Mouse (Mus musculus) kidney, postnatal 10 days (tissue): ENCODE results near the gene Relch.
"Not testable (repeated sequence)": the region's sequence is repeated elsewhere in the genome, so short reads cannot be mapped to it uniquely, and the experiment has no call there.

Experiments
- DNase-seq: peaks from one replicate; pipeline ENCODE4 v3.0.0; 2021; ENCODE audit warnings: mixed read lengths

The Relch gene

DNA sequence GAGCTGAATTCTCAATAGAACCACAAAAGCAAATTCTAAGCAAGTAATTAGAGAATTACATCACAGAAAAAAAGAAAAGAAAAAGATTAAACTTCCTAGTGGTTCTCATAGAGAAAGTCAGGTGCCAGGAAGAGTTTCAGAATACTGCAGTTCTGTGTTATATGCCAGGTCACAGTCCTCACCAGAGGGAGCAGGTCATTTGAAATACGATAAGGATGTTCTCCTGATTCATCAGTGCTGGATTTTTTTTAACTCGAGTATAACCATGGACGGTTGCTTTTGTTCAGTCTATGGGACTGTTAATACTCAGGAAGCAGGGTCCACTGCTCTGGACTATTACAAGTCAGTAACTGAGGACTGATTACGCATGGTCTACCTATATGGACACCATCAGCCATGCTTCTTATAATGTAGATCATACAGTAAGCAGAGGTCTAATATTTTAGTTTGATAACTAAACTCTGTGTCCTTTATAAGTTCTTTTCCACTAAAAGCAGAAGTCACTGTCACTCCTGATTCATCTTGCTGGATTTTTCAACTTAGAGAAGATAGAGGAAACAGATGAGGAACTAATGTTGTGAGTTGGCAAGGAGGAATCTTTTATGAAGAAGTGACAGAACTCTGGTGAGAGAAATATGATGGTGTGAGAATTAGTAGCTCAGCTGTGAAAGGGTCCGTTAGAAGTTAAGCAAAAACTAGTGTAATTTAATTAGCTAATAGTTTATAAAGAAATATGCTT is 83.4 kb downstream of the Relch start:
- DNase-seq, result no peak

DNA sequence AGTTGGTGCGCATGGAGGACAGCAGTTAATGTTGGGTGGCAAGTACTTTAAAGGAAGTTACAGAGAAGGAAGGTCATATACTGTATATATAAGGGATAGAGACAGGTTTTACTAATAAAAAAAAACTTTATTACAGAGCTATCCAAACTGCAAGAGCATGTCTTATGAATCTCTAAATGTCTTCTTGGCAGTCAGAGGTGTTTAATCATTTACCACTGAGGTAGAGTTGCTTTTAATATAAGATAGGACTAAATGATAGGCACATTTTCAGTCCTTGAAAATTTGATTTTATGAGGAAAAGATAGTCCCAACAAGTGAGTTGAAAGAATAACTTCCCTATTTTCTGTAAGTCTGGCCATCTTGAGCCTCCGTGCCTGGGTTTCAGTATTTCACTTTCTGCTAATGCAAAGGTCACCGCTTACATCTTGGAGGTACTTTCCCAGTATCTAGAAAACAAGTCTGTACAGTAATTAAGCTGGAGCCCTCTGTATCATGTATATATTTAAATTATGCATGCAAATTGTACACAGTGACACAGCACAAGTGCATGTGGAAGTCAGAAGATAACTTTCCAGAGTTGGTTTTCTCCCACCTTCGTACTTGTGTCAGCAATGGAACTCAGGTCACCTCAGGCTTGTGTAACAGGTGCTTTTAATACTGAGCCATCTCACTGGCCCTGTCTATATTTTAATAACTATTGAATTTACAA is 84.6 kb downstream of the Relch start:
- DNase-seq, result no peak

DNA sequence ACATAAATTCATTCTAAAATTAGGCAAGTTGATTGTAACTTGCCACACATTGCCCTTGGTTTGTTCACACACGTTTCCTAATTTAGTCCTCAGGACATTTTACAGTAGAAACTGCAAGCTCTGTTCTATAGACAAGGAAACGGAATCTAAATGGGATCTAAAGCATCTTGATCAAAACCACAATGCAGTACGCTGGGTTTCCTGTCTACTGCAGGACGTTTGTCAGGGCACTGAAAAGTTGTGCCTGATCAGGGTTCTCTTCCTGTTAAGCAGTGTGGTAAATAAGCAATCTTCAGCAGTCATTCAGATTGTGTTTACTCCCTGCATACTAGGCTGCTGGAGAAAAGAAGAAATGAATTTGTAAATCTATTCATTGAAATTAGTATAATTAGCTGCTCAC is 88.5 kb downstream of the Relch start:
- no peak for DNase-seq

DNA sequence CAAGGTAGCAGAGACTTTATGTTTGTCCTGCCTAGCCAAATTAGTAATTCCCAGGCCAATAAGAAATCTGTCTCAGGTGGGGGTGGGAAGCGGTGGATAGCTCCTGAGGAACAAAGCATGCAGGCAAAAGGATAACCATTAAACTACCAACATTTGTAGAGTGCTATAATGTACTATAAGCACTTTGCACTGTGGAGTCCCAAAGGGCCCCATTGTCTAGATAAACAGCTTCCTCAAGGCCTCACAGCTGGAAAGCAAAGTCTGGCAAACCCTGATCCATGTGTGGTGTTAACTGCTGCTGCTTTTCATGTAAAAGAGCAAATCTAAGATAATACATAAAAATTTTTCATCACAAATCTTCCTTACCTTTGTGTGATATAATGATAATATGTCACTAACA is 89.3 kb downstream of the Relch start:
- DNase-seq, result no peak

DNA sequence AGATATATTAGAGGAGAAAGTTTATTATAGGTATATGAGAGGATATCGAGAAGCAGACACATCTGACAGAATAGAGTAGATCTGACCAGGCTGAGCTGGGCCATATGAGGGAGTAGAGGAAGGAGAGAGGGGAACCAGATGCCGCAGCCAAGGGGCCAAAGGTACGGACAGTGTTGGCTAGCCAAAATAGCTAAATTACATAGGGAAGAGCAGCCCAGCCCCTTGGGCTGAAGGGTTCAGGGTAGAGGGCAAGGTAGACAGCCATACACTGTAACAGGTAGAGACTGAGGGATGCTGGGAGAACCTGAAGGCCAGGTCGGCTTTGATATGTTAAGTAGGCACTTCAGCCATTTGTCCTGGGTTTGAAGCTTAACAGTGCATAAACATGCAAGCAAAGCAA is 95.1 kb downstream of the Relch start:
- DNase-seq, result no peak

DNA sequence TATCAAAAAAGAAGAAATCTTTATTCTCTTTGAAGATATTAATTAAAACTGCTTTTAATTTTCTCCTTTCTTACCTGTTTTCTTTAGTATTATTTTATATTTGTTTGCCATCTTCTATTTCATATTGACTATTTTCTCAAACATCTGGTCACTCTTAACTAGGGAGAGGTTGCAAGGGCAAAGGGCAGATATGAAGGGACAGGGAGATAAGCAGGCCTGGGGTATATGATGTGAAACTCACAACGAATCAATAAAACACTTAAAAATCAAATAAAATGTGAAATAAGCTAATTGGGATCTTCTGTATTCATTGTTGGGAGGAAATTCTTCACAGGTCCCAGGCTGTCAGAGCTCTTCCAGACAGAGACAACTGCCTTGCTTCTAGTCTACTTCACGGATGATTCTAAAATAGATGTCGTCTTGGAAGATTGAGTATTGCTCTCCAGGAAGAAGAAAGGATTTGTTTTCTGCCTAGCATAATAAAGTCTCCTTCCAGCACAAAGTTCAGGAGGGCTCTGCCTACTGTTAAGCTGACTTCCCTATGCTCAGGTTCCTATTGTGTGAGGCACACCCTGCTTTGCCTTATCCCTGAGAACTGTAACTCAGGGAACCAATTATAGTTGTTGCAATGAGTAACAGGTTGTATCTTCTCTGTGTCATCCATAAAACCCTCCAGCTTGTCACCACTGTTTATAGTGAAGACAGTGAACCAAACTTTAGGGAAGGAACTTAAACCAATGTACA is 95.9 kb downstream of the Relch start:
- no peak for DNase-seq

DNA sequence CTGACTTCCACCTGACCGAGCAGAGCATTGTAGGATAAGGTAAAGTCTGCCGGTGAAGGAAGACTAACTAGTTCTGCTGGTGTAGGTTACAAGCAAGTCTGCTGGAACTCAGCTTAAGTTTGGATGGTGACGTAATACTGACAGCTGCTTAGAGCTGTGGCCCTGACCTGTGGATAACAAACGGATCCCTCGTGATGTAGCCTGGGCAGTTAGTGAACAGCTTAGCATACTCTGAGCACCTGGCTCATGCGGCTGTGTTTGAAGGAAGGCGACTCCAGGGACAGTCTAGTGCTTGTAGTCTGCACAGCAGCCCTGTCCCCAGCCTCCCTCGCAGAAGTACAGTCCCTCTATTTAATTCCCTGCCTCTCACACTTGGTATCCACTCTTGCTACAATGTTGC is 101.9 kb downstream of the Relch start:
- no peak for DNase-seq

DNA sequence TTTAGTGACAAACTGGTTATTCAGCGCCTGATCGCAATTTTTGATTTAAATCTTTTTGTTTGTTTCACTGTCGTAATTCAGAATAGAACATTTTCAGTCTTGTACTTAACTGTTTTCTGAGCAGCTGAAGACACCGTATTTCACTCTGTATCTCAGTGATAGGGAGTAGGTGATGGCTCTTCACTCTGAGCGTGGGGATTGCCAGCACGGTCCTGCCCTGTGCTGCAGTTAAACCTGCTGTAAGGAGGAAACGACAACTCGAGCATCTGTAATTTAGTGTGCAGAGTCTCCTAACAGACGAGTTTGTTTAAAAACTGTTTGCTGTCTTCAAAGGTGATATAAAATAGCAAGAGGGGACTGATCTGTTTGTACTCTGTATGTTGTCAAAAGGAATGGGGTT is 102.4 kb downstream of the Relch start:
- not testable (repeated sequence) for DNase-seq

DNA sequence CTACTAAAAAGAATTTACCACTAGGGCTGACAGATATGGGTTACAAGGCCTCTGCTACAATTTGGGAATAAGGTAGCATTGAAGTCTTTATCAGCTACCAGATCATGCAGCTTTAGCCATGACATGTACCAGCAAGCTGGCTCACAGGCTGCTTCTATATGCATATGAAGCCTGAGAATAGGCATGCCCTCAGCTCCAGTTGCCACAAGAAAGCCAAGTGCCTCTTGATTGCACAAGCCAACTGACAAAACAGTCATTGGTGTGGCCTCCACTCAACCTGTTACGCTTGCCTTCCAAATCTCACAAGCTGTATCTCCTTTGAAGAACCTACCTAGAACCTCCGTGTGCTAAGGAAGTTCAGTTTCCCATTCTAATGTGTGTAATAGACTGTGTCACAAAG is 104.7 kb downstream of the Relch start:
- DNase-seq, result no peak

DNA sequence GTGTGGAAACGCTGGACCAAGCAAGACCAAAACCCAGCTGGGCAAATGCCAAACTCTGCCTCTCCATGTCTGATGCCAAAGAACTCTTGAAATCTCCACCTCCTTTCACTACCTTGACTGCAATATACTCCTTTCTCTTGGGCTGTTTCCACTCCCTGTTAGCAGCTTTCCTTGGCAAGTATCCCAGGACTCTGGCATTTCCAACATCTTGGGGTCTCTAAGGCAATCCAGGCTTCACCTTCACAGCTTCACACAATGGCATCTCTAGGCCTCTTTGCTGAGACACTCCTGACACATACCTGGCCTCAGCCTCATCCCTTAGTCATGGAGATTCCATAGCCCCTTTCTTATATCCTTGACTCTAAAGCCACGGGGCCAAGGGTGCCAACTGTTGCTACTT is 107.0 kb downstream of the Relch start:
- DNase-seq, result no peak

DNA sequence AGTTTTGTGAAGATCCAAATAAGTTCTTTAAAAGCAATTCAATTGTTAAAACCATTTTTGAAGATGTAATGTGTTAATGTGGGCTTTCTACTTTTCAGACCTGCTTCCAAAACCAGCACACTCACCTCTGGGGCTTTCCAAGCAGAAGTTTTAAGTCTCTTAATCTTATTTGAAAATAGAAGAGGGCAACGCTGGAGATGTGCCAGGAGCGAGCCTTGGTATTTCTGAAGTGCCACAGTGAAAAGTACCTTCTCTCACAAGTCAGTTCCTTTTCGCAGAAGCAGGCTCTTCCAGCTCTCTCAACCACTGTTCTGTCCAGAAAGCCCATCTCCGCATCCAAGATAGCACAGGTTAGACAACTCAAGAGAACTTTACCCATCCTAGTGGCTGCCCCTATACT is 112.8 kb downstream of the Relch start:
- no peak for DNase-seq

DNA sequence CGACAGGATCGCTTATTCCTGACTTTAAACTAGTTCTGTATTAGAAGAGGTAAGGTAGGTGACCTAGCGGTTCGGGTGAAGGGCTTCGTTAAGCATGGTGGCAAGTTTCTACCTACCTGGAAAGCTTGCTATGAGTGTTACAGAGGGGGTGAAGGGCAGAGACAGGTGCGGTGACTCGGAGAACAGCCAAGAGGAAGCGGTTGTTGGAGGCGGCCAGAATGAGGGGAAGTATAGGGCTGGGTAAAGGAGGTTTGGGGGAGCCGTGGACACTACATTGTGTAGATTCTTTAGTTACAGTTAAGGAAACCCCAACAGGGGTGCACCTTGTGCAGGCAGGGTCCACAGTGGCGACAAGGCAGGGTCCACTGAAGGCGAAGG is 116.4 kb downstream of the Relch start:
- DNase-seq, result no peak

DNA sequence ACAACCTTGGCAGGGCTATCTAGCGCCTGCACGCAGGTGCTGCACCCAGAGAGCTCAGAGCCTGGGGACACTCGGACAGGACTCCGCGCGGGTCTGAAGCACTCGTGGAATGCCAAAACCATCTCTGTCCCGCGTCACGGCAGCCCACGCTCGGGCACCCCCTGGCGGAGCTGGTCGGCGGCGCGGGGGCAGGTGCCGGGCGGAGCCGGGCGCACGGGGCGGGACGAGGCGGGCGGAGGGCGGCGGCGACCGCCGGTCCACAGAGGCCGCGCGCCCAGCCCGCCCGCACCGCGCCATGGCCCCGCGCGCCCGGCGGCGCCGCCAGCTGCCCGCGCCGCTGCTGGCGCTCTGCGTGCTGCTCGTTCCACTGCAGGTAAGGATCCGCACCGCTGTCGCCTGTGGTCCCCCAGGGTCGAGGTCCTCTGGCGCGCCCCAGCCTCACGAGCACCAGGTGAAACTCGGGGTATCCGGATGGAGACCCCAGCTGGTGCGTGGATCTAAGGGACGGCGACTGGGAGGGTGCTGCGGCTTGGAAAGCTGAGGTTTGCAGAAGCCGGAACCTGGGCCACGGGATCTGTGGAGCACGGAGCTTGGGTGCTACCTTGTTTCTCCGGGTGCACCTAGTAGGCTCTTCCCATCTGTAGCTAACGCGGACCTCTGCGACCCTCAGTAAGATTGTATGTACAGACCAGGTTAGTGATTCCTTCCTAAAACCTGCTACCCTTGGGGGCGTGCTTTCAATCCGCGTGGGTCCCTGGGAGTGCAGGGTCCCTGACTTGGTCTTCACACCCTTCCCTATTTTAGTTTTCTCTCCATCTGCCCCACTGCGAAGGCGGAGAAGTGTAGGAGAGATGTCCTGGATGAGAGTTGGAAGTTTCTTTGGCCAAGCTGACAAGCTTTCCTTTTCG is 117.0 kb downstream of the Relch start, which contains the start of gene Tnfrsf11a:
TSS of gene Tnfrsf11a (plus strand) at position 262 of the 908 bp plus-strand sequence.
- peak; percentile 82 for DNase-seq

DNA sequence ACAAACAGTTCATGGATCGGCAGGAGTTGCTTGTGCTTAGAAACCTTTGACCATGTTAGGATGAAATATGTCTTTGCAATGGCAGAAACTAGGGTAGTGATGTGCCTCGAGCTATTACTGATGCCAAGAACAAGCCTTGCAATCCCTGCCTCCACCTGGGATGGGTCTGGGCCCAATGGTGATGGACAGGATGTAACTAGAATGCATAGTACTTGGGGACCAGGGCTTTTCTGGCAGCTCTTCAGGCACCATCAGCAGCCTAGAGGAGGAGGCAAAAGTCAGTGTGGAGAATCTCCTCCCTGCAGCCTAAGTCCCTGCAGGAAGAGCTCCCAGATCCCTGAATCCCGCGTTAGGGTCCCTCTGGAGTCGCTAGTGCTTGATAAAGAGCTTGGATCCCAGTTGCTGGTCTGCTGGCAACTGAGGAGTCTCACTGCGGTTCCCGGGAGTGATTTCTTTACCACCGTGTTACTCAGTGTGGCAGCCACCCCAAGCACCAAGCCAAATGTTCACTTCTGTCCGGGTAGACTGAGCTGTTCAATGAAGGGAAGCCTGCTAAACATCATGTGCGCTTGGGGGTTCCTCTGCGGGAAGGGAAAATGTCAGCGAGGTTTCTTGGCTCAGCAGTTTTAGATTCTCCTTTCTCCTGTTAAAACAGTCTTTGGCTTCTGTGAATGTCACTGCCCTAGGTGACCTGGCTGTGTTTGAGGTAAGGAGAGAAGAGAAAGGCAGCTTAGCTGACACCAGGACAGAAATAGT is 117.9 kb downstream of the Relch start:
- DNase-seq, result peak; percentile 28

DNA sequence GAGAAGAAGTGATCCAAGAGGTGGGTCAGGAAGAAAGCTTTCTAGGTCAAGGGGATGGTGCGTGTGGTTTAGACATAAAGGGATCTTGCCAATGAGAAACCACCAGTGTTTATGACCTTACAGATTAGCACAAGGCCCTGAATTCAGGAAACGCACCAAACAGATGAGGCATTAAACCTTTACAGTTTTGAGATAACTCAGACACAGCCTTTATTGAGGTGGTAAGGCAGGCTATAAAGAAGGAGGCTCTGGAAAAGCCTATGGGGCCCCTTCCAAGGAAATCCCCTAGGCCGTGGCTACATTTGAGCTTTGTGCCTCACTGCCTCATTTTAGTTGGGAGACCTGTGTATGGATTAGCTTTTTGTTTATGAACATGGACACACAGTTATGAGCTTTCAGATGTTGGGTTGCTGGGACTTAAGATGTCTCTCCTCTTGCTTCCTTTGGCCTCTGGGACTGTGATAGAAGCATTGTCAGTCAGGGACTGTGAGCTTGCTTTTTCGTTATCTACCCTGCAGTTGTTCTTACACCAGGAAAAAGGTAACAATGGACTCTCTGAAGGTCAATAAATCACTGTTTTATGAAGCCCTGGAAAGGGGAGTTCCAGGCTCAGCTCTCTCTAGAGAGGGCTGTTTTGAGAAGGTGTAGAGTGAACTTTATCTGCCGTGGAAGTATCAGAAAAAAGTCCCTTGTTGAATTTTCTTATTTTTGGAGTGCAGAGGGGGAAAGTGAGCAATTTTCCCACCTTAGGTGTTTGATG is 120.8 kb downstream of the Relch start:
- DNase-seq, result no peak

DNA sequence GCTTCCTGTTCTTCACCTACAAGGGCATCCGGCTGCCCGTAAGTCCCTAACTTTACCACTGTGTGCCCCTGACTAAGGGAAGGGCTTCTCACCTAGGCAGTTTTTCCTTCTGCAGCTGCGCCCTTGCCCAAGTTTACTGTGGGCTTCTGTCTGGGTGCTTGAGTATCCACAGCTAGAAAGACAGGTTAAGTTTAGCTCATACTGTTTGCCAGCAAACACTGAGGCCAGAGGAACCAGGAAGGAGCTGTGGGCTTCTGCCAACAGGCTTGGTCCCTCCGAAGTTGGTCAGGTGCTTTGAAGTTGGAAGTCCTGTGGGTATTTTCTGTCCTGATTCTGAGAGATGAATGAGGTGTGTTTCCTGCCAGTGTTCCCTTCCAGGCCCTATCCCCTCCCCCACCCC is 121.5 kb downstream of the Relch start:
- DNase-seq, result peak; percentile 19

DNA sequence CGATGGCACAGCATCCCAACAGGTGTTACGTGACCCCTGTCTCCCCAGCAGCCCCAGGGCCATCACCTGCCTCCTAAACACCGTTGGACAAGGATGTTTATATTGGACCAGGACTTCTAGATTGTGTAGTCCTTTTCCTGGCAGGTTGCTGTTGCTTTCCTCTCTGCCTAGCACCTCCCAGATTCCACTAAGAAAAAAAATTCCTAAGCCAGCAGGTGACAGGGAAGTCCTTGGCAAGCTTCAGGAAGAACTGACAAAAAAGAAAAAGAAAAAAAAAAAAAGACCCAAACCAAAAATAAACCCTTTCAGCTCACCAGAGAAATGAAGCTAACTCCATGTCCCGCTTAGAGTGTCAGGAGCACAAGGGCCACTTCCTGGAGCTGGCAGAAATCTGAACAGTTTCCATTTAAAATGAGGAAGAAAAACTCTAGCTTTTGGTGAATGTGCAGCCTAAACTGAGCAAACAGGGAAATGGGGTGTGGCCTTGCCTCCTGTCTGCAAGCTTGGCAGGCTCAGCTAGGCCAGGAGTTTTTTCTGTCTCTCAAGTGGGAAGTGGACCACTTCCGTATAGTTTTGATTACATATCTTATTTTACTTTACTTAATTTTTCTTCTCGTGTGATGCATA is 123.2 kb downstream of the Relch start:
- DNase-seq, result peak; percentile 42

DNA sequence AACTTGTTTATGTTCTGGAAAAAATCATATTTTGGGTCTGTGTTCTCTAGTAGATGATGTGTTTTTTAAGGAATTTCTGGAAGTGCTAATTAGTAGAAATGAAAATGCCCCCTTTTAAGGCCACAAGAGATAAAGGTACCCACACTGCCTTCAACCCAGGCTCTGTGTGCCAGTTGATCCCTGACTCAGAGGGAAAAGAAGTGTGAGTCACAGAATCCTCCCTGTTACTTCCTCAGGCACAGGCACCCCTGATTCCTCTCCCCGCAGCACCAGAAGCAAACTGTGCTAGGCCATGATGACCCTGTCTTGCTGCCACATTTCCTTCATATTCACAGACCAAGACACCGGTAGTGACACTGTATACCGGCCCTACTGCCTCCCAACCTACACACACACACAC is 126.4 kb downstream of the Relch start:
- DNase-seq, result no peak

DNA sequence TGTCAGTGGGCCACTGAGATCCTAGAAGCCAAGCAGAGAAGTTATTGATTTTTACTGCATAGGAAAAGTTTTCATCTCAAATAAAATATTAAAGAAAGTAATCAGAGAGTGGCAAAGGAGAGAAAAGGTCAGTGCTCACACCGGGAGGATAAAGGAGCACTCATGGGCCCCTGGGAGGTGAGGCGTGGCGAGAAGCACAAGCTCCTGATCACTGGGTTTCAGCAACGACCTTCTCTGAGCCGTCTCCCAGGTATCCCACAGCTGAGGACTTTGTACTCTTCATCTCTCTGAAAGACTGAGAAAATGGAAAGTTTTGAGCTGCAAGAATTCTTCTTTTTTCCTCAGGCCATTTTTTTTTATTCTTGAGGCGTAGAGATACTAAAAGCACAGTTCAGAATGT is 131.0 kb downstream of the Relch start:
- DNase-seq, result no peak

DNA sequence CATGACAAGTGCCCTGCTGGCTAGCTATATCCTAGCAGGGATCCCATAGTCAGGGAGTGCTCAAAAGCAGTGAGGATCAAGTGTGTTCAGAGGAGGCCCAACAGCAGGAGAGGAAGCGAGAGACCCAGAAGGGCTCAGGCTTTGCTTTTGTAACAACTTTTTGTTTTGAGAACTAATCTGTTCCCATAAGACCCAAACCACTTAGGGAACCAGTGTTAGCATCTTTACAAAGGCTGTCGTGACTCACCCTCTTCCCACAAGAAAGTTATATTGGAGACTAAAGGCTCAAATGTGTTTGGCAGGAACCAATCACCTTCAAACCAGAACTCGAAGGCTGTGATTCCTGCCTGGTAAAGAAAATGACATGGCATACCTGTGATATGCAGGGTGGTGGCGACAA is 132.0 kb downstream of the Relch start:
- no peak for DNase-seq

DNA sequence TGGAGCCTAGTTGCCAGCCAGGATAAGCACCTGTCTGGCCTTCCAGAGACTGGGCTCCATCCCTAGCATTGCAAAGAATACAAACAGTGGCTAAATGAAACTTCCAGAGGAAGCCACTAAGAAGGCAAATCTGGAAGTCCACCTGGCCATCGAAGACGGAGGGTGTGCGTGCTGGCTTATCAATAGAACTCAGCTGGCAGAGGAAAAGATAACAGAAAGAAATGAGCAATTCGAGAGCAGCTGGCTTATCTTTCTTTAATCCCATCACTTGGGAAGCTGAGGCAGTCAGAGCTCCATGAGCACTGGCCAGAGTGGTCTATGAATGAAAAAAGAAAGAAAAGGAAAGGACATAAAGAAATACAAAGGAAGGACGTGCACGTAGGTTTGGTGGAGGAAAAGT is 136.9 kb downstream of the Relch start:
- DNase-seq, result no peak
